Mouse (Mus musculus): ENCODE results near the gene Sumo2.
"Not testable (repeated sequence)": the region's sequence is repeated elsewhere in the genome, so short reads cannot be mapped to it uniquely, and the experiment has no call there.

Gene Sumo2

GRCm38 (mm10) chr11:115536038-115536681 is at the start of gene Sumo2:
Gene Sumo2 (minus strand): TSS chr11:115536276.
- DNase-seq: peak; percentile 99

- DNase-seq: peak; percentile 61
Observed at GRCm38 (mm10) chr11:115585573-115586100, 49.6 kb upstream of the Sumo2 start.

GRCm38 (mm10) chr11:115584376-115585073 is 48.4 kb upstream of the Sumo2 start:
- no peak for DNase-seq

- DNase-seq: no peak
Observed at GRCm38 (mm10) chr11:115582913-115583606, 47.0 kb upstream of the Sumo2 start.

GRCm38 (mm10) chr11:115579080-115579479 is 43.0 kb upstream of the Sumo2 start:
- no peak for DNase-seq

GRCm38 (mm10) chr11:115564961-115565360 is 28.9 kb upstream of the Sumo2 start:
- no peak for DNase-seq

- DNase-seq: peak; percentile 98
Observed at GRCm38 (mm10) chr11:115564064-115564809, 28.2 kb upstream of the Sumo2 start, which contains the start of gene Nup85. Gene Nup85 (plus strand): TSS chr11:115564434.

- no peak for DNase-seq
Observed at GRCm38 (mm10) chr11:115563406-115563805, 27.3 kb upstream of the Sumo2 start.

- no peak for DNase-seq
Observed at GRCm38 (mm10) chr11:115555717-115556116, 19.6 kb upstream of the Sumo2 start.

- no peak for DNase-seq
Observed at GRCm38 (mm10) chr11:115552783-115553182, 16.7 kb upstream of the Sumo2 start.

- no peak for DNase-seq
Observed at GRCm38 (mm10) chr11:115543571-115543970, 7.5 kb upstream of the Sumo2 start.

- no peak for DNase-seq
Observed at GRCm38 (mm10) chr11:115538045-115538444, 2.0 kb upstream of the Sumo2 start.

GRCm38 (mm10) chr11:115536856-115537568 is 936 bp upstream of the Sumo2 start:
- no peak for DNase-seq

GRCm38 (mm10) chr11:115535401-115536037 is 557 bp downstream of the Sumo2 start:
- peak; percentile 78 for DNase-seq

- DNase-seq: no peak
Observed at GRCm38 (mm10) chr11:115534759-115535371, 1.2 kb downstream of the Sumo2 start.

GRCm38 (mm10) chr11:115526446-115526845 is 9.6 kb downstream of the Sumo2 start:
- not testable (repeated sequence) for DNase-seq

- no peak for DNase-seq
Observed at GRCm38 (mm10) chr11:115522703-115523102, 13.4 kb downstream of the Sumo2 start.

- no peak for DNase-seq
Observed at GRCm38 (mm10) chr11:115522238-115522637, 13.8 kb downstream of the Sumo2 start.

- no peak for DNase-seq
Observed at GRCm38 (mm10) chr11:115521080-115521479, 15.0 kb downstream of the Sumo2 start.

GRCm38 (mm10) chr11:115520218-115520617 is 15.9 kb downstream of the Sumo2 start:
- no peak for DNase-seq

GRCm38 (mm10) chr11:115519581-115519980 is 16.5 kb downstream of the Sumo2 start:
- DNase-seq: no peak
